Mouse (Mus musculus) layer of hippocampus, postnatal 25 days (tissue): ENCODE results near the gene Serpina9. TPM values are rescaled to one million over a fixed set of nuclear protein-coding genes. Genes with fewer than 3 reads are reported as not detected.

Experiments used
- total RNA-seq, 2 experiments: library from RNA; stranded (reverse); gene quantifications; 2 replicates each; pipeline ENCODE4 v1.2.3; 2021

Gene Serpina9
- total RNA-seq, 2 experiments from 2014 or later, result 0.17 to 0.23 TPM

Other genes with a start within 250 kb of the Serpina9 start
- not detected for gene Serpina1d, start 240.2 kb downstream of the Serpina9 start, total RNA-seq
- gene Serpina1b, start 183.4 kb downstream of the Serpina9 start, total RNA-seq, result not detected
- gene Serpina1a, start 150.2 kb downstream of the Serpina9 start, total RNA-seq, result not detected
- not detected for gene Serpina1c, start 108.9 kb downstream of the Serpina9 start, total RNA-seq
- not detected for gene Serpina1e, start 54.8 kb downstream of the Serpina9 start, total RNA-seq
- gene Serpina11, start 23.8 kb downstream of the Serpina9 start, total RNA-seq, result not detected
- not detected for gene Serpina12, start 30.7 kb upstream of the Serpina9 start, total RNA-seq
- gene Serpina5, start 87.4 kb upstream of the Serpina9 start, total RNA-seq, result not detected
- gene Serpina3a, start 99.0 kb upstream of the Serpina9 start, total RNA-seq, result not detected
- gene Serpina3b, start 114.2 kb upstream of the Serpina9 start, total RNA-seq, result not detected
- gene Serpina3c, start 140.1 kb upstream of the Serpina9 start, total RNA-seq, result under 1 TPM; 0.26 to 0.49 TPM
- gene Serpina3f, start 200.8 kb upstream of the Serpina9 start, total RNA-seq, result not detected
- gene Serpina3g, start 222.5 kb upstream of the Serpina9 start, total RNA-seq, result 1 to 10 TPM in 1 of 2 experiments, not detected in 1; 2.7 TPM
- gene Serpina3i, start 249.4 kb upstream of the Serpina9 start, total RNA-seq, result 1 to 10 TPM; 1.1 to 1.5 TPM